In genomic region chr16:7106450-7107015, GRCm38 (mm10) we compare ENCODE assay signal across 21 mouse cellular contexts.
A peak's percentile ranks its signal among the peaks of the same experiment; 100 is the strongest.
DNase-seq lines count a peak whose midpoint lies in the region; ATAC-seq and TF ChIP-seq lines count a peak whose summit lies in the region.
"Had no signal": no experiment of that assay in that cellular context is flagged by ENCODE, and none has a peak within 500 bp of the region (broad histone marks: within the 10 kb centered on the region; RNA-seq: fewer than 3 reads in every experiment).

No protein-coding gene starts in this region.

- no peak for TF ChIP-seq EP300 in lung, postnatal 0 days (IDR thresholded peaks at IDR 0.05)

- no peak for TF ChIP-seq POLR2A in brain, embryonic 14.5 days (IDR thresholded peaks at IDR 0.05; ENCODE audit: borderline replicate concordance, extremely low read depth, insufficient read depth, insufficient read length, poor library complexity, severe bottlenecking)

- H3K36me3 ChIP-seq in hindbrain, embryonic 13.5 days, result no peaks in the 10 kb centered on the region
- H3K36me3 ChIP-seq in hindbrain, embryonic 10.5 days, result no peaks in the 10 kb centered on the region
- no peaks in the 10 kb centered on the region for H3K36me3 ChIP-seq in forebrain, embryonic 16.5 days (ENCODE audit: control insufficient read depth, insufficient read depth)
- H3K36me3 ChIP-seq in midbrain, embryonic 16.5 days (ENCODE audit: control insufficient read depth, insufficient read depth, low read length), result no peaks in the 10 kb centered on the region
- no peaks in the 10 kb centered on the region for H3K36me3 ChIP-seq in lung, postnatal 0 days (ENCODE audit: insufficient read depth, low read length)
- H3K36me3 ChIP-seq: embryonic facial prominence, embryonic 12.5 days; limb, embryonic 10.5 days had no signal

- ATAC-seq in hindbrain, embryonic 13.5 days (ENCODE audit: low FRiP score), result no peak; the same call in 1 of the 2 replicates
- peak; percentile 92 for ATAC-seq in forebrain, embryonic 16.5 days
- ATAC-seq in midbrain, embryonic 16.5 days, result peak; percentile 64
- no peak for ATAC-seq in lung, postnatal 0 days
- ATAC-seq: liver, postnatal 0 days had no signal

- peaks cover 10% of the 10 kb centered on the region; the same call in 1 of the 2 replicates for H3K4me1 ChIP-seq in hindbrain, embryonic 13.5 days (replicated peaks)
- H3K4me1 ChIP-seq in hindbrain, embryonic 10.5 days (replicated peaks), result no peaks in the 10 kb centered on the region
- 0 out of 2 replicates have a peak, but pooled peaks cover 2% of the 10 kb centered on the region for H3K4me1 ChIP-seq in forebrain, embryonic 16.5 days (replicated peaks; ENCODE audit: control insufficient read depth, insufficient read depth, low read length)
- H3K4me1 ChIP-seq in midbrain, embryonic 16.5 days (ENCODE audit: control insufficient read depth, insufficient read depth, low read length), result no peaks in the 10 kb centered on the region
- no peaks in the 10 kb centered on the region for H3K4me1 ChIP-seq in lung, postnatal 0 days (ENCODE audit: insufficient read depth, low read depth, low read length)
- H3K4me1 ChIP-seq: embryonic facial prominence, embryonic 12.5 days; limb, embryonic 10.5 days; megakaryocyte, embryonic 14.5 days had no signal

- no peaks in the 10 kb centered on the region for H3K27me3 ChIP-seq in hindbrain, embryonic 13.5 days
- no peaks in the 10 kb centered on the region for H3K27me3 ChIP-seq in hindbrain, embryonic 10.5 days (ENCODE audit: insufficient read depth, poor library complexity, severe bottlenecking)
- no peaks in the 10 kb centered on the region for H3K27me3 ChIP-seq in forebrain, embryonic 16.5 days (replicated peaks; ENCODE audit: control insufficient read depth, insufficient read depth, low read length)
- H3K27me3 ChIP-seq in midbrain, embryonic 16.5 days (ENCODE audit: control insufficient read depth, insufficient read depth, low read depth, low read length), result no peaks in the 10 kb centered on the region
- H3K27me3 ChIP-seq in lung, postnatal 0 days (replicated peaks; ENCODE audit: insufficient read depth, low read length), result no peaks in the 10 kb centered on the region
- H3K27me3 ChIP-seq: embryonic facial prominence, embryonic 12.5 days; megakaryocyte, embryonic 14.5 days had no signal

- no peak for TF ChIP-seq CTCF in brain, embryonic 14.5 days (IDR thresholded peaks at IDR 0.05; ENCODE audit: borderline replicate concordance, extremely low read depth, insufficient read depth, insufficient read length)
- no peak for TF ChIP-seq CTCF in lung, postnatal 0 days (IDR thresholded peaks at IDR 0.05)

- H3K4me2 ChIP-seq in hindbrain, embryonic 13.5 days, result no peak overlapping the region
- no peak overlapping the region for H3K4me2 ChIP-seq in forebrain, embryonic 16.5 days (ENCODE audit: low read length)
- no peak overlapping the region for H3K4me2 ChIP-seq in midbrain, embryonic 16.5 days (ENCODE audit: low read length)
- H3K4me2 ChIP-seq in lung, postnatal 0 days (replicated peaks; ENCODE audit: low read depth, low read length), result no peak overlapping the region
- H3K4me2 ChIP-seq: embryonic facial prominence, embryonic 12.5 days; heart, embryonic 11.5 days had no signal

- no peaks in the 10 kb centered on the region for H3K9me3 ChIP-seq in hindbrain, embryonic 13.5 days
- no peaks in the 10 kb centered on the region for H3K9me3 ChIP-seq in hindbrain, embryonic 10.5 days
- no peaks in the 10 kb centered on the region for H3K9me3 ChIP-seq in forebrain, embryonic 16.5 days (ENCODE audit: control insufficient read depth, low read length)
- no peaks in the 10 kb centered on the region for H3K9me3 ChIP-seq in midbrain, embryonic 16.5 days (replicated peaks; ENCODE audit: control insufficient read depth, low read length, poor library complexity, severe bottlenecking)
- no peaks in the 10 kb centered on the region for H3K9me3 ChIP-seq in lung, postnatal 0 days (ENCODE audit: low read length)
- H3K9me3 ChIP-seq: embryonic facial prominence, embryonic 12.5 days; limb, embryonic 10.5 days had no signal

- 50% methylated on average over 5 of the region's 5 CpGs for WGBS in hindbrain, embryonic 13.5 days
- 91% methylated on average over 5 of the region's 5 CpGs for WGBS in hindbrain, embryonic 10.5 days
- 34% methylated on average over 5 of the region's 5 CpGs for WGBS in forebrain, embryonic 16.5 days
- WGBS in midbrain, embryonic 16.5 days, result 56% methylated on average over 5 of the region's 5 CpGs
- 85% methylated on average over 5 of the region's 5 CpGs for WGBS in lung, postnatal 0 days

- DNase-seq in hindbrain, embryonic 10.5 days (ENCODE audit: low spot score), result no peak
- peak; percentile 89 for DNase-seq in brain, embryonic 14.5 days (ENCODE audit: low read depth)
- DNase-seq in urinary bladder, postnatal 25 days (ENCODE audit: low spot score), result no peak
- DNase-seq in lung, postnatal 0 days (ENCODE audit: low spot score), result no peak
- DNase-seq in cerebellum, adult 9-10 months, result no peak
- DNase-seq: adrenal gland, postnatal 25 days; B cell, adult 2 months; cerebellum, adult 8-10 months; heart, postnatal 10 days; kidney, adult 8-10 months; kidney, postnatal 25 days; liver, postnatal 0 days; lung, postnatal 14 days had no signal

- peak overlapping the region; percentile 58; the same call in 1 of the 2 replicates for H3K27ac ChIP-seq in hindbrain, embryonic 13.5 days
- H3K27ac ChIP-seq in hindbrain, embryonic 10.5 days, result no peak overlapping the region
- H3K27ac ChIP-seq in forebrain, embryonic 16.5 days (ENCODE audit: low read length), result no peak overlapping the region
- H3K27ac ChIP-seq in midbrain, embryonic 16.5 days (ENCODE audit: low read length), result peak overlapping the region; percentile 5; the same call in 1 of the 2 replicates
- no peak overlapping the region for H3K27ac ChIP-seq in lung, postnatal 0 days (ENCODE audit: low read length)
- H3K27ac ChIP-seq: embryonic facial prominence, embryonic 12.5 days; limb, embryonic 10.5 days had no signal

- no peak overlapping the region for H3K4me3 ChIP-seq in hindbrain, embryonic 13.5 days
- no peak overlapping the region for H3K4me3 ChIP-seq in hindbrain, embryonic 10.5 days
- H3K4me3 ChIP-seq in forebrain, embryonic 16.5 days (replicated peaks; ENCODE audit: low read length), result no peak overlapping the region
- H3K4me3 ChIP-seq in midbrain, embryonic 16.5 days (ENCODE audit: low read depth, low read length), result no peak overlapping the region
- H3K4me3 ChIP-seq in lung, postnatal 0 days (ENCODE audit: low read depth, low read length), result no peak overlapping the region
- H3K4me3 ChIP-seq: embryonic facial prominence, embryonic 12.5 days; erythroblast, embryonic 14.5 days; limb, embryonic 10.5 days; megakaryocyte, embryonic 14.5 days had no signal

- no peak overlapping the region for H3K9ac ChIP-seq in hindbrain, embryonic 13.5 days
- no peak overlapping the region for H3K9ac ChIP-seq in forebrain, embryonic 16.5 days (replicated peaks; ENCODE audit: low read depth, low read length)
- H3K9ac ChIP-seq in midbrain, embryonic 16.5 days (ENCODE audit: low read depth, low read length), result no peak overlapping the region
- no peak overlapping the region for H3K9ac ChIP-seq in lung, postnatal 0 days (replicated peaks; ENCODE audit: low read depth)
- H3K9ac ChIP-seq: embryonic facial prominence, embryonic 12.5 days; liver, postnatal 0 days had no signal

Comparison
In these comparisons a context has a peak if more than half of its experiments do, and no peak if none do; other contexts are left out.
1. H3K27ac ChIP-seq: peak in hindbrain, embryonic 13.5 days (single experiment) and midbrain, embryonic 16.5 days (single experiment); none in hindbrain, embryonic 10.5 days (single experiment), forebrain, embryonic 16.5 days (single experiment) and lung, postnatal 0 days (single experiment).
2. ATAC-seq: peak in forebrain, embryonic 16.5 days (single experiment) and midbrain, embryonic 16.5 days (single experiment); none in hindbrain, embryonic 13.5 days (single experiment) and lung, postnatal 0 days (single experiment).